Mouse (Mus musculus): Measurements from ENCODE around the gene Ankrd24.
A peak's percentile ranks its signal among the peaks of the same experiment; 100 is the strongest.

The Ankrd24 gene

DNA sequence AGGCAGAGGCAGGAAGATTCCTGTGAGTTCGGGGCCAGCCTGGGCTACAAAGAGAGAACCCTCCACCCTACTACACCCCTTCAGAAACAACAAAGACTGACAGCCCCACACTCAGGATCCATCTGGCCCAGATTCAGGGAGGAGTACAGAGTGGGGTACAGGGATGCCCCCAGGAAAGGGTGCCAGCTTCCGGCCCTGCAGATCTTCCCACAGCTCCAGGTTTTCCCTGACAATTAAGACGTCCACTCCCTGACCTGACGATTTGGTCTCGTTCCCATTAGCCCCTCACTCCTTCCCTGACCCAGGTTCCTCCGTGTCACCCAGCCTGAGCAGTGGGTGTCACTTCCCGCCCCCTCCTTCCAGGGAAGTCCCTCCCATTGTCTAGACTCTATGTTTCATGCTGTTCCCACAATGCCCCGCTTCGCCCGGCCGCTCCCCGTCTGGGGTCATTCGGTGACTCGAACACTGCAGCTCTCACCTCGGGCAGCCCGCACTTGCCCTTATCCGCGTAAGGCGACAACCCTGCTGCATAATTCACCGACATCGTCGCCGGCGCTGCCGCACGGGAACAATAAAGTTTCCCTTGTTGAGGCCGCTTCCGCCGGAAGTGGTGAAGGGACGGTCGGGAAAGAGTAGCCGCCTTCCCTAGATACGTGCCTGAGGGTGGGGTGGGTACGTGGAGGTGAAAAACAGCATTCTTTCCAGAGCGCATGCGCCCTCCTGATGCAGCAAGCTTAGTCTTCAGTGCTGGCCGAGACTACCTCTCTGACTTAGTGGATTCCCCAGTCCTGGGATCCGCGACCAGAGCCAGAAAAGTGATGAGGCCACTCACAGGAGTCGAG lies 1.1 kb upstream of the Ankrd24 start, which contains the start of gene Sirt6:
Gene Sirt6 (minus strand): TSS at position 804 of the 842 bp plus-strand sequence.
- peak; percentile 81; the same call in 1 of the 2 replicates for TF ChIP-seq GATA4 (IDR thresholded peaks at IDR 0.05; ENCODE audit: insufficient replicate concordance, low read length)

DNA sequence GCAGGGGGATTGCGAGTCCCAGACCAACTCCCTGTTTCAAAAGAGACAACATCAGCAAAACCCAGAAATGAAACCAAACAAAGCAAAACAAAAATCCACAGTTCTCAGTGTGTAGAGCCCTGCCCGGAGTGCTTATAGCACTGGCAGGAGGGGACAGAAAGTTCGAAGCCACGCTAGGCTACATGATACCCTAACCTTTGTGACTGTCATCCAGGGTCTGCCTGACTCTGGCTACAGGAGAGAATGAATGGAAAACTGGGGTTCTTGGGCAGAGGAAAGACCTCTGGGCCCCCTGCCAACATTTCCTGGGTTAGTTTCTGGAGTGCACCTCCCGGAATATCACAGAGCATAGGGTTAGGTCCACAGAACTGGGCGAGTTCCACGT lies 512 bp upstream of the Ankrd24 start:
- TF ChIP-seq GATA4 (IDR thresholded peaks at IDR 0.05; ENCODE audit: insufficient replicate concordance, low read length): no peak

DNA sequence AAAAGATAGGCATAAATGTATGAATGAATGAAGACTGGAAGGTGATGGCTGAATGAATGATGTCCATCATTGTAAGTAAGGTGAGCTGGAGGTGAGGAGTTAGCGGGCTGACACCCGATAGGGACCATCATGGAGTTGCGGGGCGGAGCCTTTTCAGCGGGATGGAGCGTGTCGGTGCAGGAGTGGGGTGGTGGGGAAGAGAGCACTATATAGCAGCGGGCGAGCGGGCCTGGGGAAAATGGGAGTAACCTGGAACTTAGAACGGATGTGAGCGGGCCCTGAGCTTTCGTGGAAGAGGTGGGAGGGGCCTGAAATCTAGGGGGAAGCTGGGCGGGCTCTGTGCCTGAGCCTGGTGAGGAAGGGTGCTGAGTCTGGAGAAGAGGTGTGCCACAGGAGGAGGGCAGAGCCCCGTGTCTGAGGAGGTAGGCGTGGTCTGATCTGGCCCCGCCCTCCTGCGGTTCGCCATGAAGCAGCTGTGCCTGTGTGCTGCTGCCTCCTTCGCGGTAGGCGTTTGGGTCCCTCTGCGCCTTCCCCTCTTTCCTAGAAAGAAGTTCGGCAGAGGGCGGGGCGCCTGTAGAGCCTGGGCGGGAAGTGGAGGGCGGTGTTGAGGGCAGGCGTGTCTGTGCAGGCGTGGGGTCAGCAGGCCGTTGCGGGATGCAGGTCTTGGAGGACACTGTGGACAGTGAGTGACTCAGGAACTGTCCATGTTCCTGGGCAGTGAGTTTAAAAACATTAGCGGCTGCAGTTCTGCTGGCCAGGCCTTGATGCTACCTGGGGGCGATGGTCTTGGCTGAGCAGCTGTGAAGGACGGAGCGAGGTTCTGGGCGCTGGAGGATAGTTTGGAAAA lies 5.1 kb downstream of the Ankrd24 start:
- TF ChIP-seq GATA4 (IDR thresholded peaks at IDR 0.05; ENCODE audit: insufficient replicate concordance, low read length): no peak

DNA sequence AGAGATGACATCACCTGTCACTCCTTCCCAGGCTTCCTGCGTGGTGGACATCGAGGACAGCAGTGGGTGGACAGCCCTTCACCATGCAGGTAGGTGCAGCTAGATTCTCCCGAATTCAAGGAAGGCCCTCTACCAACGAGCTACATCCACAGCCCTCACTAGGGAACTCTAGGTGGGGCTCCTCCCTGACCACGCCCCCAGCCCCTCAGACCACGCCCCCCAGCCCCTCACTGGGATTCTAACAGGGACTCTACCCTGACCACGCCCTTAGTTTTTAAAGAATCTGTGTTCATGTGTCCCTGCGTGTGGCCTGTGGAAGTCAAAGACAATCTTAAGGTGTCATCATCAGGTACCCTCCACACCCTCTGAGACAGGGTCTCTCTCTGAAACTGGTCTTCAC lies 8.0 kb downstream of the Ankrd24 start:
- no peak for TF ChIP-seq GATA4 (IDR thresholded peaks at IDR 0.05; ENCODE audit: insufficient replicate concordance, low read length)

DNA sequence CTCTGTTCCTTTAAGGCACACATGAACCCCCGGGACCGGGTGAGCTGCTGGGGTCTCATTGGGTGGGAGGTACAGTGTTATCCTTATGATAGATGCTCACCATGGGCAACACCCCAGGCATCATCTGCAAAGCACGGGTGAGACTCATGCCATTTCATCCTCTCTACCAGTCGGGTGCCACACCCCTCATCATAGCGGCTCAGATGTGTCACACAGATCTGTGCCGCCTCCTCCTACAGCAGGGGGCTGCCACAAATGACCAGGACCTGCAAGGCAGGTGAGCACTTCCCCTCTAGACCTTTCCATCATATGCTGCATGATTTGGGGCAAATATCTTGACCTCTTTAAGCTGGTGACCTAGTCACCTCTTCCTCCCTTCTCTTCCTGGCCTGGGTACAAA lies 9.8 kb downstream of the Ankrd24 start:
- TF ChIP-seq GATA4 (IDR thresholded peaks at IDR 0.05; ENCODE audit: insufficient replicate concordance, low read length): no peak

DNA sequence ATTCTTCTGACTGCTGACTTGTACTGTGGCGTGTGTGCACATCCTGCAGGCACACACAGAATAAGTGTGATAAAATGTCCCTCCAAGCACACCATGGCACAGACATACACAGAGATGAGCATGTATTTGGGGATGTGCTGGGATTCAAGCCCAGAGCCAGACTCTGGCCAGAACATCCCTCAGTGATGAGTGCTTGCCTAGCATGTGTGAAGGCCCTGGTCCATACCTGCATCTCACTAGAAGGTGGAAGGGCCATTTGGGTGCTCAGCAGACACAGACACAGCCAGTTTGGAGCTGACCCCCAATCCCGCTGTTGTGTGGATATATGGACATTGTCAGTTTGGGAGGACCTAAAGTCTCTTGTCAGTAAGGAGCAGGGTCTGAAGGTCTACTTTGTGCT lies 13.2 kb downstream of the Ankrd24 start:
- no peak for TF ChIP-seq GATA4 (IDR thresholded peaks at IDR 0.05; ENCODE audit: insufficient replicate concordance, low read length)

DNA sequence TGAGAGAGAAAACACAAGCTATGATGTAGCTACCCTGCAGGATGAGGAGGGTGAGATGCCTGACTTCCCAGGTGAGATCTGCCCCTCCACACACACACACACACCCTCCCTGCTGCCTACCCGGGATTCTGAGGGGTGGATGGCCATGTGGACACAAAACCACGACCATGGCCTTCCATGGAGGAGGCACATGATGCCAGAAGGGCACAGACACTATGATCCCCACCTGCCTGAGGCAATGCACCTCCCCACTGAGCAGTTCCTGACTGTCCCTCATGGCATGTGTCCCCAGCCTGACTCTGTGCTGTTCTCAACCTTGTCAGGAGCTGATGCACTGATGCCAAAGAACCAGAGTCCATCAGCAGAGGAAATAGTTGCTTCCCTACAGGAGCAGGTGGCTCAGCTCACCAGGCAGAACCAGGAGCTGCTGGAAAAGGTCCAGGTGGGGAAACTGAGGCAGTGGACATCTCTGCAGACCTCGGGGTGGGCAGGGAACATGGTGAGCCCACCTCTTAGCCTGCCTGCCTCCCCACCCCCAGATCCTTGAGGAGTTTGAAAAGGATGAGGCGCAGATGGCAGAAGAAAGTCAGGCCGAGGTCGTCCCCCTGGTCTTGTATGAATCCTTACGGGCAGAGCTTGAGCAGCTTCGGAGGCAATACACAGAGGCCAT lies 13.8 kb downstream of the Ankrd24 start:
- no peak for TF ChIP-seq GATA4 (IDR thresholded peaks at IDR 0.05; ENCODE audit: insufficient replicate concordance, low read length)

DNA sequence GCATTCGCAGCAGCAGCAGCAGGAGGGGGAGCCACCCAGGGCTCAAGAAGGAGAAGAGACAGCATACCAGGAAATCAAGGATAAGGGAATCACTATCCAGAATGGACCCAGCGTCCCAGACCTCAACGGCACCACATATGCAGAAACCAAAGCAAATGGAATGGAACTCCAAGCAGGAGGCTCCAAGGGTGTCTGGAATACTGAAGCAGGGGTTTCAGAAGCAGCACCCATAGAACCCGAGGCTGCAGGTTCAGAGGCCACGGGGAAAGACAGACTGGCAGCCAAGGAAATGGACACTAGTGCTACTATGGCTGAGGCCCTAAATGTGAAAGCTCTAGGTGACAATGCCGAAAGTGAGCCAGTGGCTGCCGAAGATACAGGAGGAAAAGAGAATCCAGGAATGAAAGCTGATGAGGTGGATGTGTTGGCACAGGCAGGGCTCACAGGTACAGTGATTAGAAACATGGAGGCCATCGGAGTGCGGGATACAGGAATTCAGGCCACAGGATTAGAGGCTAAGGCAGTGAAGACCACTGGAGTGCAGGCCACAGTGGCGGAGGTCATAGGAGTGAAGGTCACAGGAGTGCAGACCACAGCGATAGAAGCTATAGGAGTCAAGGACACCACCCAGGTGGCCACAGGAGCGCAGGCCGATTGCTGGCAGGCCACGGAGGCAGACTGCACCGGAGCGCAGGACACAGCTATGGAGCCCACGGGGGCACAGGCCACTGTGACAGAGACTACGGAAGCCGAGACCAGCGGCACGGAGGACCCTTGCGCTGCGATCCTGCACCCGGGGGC lies 14.5 kb downstream of the Ankrd24 start:
- no peak for TF ChIP-seq GATA4 (IDR thresholded peaks at IDR 0.05; ENCODE audit: insufficient replicate concordance, low read length)

DNA sequence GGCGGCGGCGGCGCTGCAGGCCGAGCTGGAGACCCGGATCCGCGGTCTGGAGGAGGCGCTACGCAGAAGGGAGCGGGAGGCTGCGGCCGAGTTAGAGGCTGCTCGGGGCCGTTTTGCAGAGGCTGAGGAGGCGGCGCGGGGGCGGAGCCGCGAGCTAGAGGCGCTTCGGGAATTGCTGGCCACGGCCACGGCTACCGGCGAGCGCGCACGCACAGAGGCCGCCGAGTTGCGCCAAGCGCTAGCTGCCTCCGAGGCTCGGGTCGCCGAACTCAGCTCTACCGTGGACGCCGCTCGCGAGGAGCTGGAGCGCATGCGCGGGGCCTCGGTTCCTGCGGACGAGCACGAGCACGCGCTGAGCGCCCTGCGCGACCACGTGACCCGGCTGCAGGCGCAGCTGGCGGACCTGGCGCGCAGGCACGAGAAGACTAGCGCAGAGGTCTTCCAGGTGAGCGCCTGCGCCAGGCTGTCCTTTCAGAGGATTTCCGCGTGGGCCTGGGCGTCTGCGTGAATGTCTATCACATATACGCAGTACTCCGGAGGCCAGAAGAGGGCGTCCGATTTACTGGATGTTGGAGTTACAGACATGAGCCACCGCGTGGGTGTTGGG lies 15.2 kb downstream of the Ankrd24 start:
- TF ChIP-seq GATA4 (IDR thresholded peaks at IDR 0.05; ENCODE audit: insufficient replicate concordance, low read length): no peak; the same call in 1 of the 2 replicates

DNA sequence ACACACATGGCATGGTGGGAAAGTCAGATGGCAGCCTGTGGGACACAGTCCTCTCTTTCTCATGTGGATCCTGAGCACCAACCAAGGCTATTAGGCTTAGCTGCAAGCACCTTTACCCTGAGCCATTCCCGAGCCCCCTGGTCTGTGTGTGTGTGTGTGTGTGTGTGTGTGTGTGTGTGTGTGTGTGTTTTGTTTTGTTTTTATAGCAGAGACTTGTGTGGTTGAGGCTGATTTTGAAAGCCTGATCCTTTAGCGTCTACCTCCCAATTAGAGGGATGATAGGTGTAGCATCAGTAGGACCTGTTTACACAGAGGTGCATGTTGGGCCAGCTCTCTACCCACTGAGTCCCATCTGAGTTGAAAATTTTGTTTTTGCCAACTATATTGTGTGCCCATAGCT lies 15.8 kb downstream of the Ankrd24 start:
- TF ChIP-seq GATA4 (IDR thresholded peaks at IDR 0.05; ENCODE audit: insufficient replicate concordance, low read length): no peak

DNA sequence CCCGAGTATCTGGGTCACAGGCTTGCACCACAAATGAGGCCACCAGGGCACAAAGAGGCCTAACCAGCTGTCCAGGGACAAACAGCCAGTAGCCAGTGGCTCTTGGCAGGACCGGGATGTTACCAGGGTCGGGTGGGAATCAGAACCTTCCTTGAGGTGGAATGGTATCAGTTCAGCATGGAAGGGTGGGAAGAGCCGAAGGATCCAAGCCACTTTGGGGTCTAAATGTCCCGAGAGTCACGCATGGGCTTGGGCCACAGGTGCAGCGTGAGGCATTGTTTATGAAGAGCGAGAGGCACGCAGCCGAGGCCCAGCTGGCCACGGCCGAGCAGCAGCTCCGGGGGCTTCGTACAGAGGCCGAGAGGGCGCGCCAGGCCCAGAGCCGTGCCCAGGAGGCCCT lies 16.4 kb downstream of the Ankrd24 start:
- no peak for TF ChIP-seq GATA4 (IDR thresholded peaks at IDR 0.05; ENCODE audit: insufficient replicate concordance, low read length)

DNA sequence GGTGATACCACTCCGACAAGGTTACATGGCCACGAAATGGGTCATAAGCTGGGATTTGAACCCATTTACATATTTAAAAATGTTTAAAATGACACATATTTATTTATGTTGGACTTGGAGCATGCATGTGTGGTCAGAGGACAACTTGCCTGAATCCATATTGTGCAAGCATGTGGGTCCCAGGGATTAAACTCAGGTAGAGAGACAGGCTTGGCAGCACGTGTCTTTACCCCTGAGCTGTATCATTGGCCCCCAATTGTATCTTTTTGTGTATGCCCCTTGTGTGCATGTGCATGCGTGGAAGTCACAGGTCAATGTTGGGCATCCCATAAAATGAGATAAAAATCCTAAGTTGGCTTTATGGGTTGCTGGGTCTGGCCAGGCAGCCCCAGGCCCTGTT lies 17.1 kb downstream of the Ankrd24 start:
- no peak for TF ChIP-seq GATA4 (IDR thresholded peaks at IDR 0.05; ENCODE audit: insufficient replicate concordance, low read length)

DNA sequence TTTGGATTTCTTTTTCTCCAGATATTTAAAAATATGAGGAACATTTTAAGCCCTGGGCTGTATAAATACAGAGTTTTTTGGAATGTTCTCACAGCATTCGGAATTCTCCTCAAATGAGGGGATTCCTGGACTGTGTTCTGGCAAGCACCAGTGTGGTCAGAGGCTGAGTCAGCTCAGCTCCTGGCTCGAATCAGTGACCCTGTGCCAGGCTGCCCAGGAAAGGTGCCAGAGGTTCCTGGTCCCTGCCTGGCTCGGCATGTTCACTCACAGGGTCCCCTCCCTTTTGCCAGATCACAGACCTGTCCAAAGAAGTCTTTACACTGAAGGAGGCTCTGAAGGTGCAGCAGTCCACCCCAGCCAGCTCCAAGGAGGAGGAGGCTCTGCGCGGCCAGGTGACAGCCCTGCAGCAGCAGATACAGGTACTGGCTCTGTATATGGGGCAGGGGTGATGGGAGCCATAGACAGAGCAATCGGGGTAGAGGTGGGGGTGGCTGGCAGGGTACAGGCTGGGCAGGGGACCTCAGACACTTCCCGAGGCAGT lies 17.7 kb downstream of the Ankrd24 start:
- TF ChIP-seq GATA4 (IDR thresholded peaks at IDR 0.05; ENCODE audit: insufficient replicate concordance, low read length): no peak

Measured in liver, adult (tissue).